Mouse (Mus musculus) spleen, adult 2 months (tissue): Measurements from ENCODE around the gene Slco1a6. TPM values are rescaled to one million over a fixed set of nuclear protein-coding genes. Genes with fewer than 3 reads are reported as not detected.

Experiments
- DNase-seq, 2 experiments: peaks; one replicate each; pipeline versions ENCODE4 v3.0.0 to v3.0.0-alpha.2; 2012 to 2021; ENCODE audit warnings: low spot score in 2 of 2, low read depth in 1 of 2
- H3K27ac ChIP-seq: fragments of 200-500 bp; 2 replicates; pipeline ENCODE4 v1.5.1; 2012; ENCODE audit warnings: low read length, inconsistent platforms; ENCODE audit not compliant: insufficient read depth
- H3K27me3 ChIP-seq: fragments of 200-500 bp; 2 replicates; pipeline ENCODE4 v1.6.1; 2012; ENCODE audit warnings: mild to moderate bottlenecking, moderate library complexity, low read length, inconsistent platforms; ENCODE audit not compliant: control insufficient read depth, insufficient read depth
- H3K36me3 ChIP-seq: fragments of 200-500 bp; 2 replicates; pipeline ENCODE4 v1.6.1; 2012; ENCODE audit warnings: mild to moderate bottlenecking, low read length, inconsistent platforms; ENCODE audit not compliant: control insufficient read depth, insufficient read depth
- H3K4me1 ChIP-seq: fragments of 200-500 bp; 2 replicates; pipeline ENCODE4 v1.6.1; 2011; ENCODE audit warnings: inconsistent platforms; ENCODE audit not compliant: control insufficient read depth, insufficient read depth, insufficient read length
- H3K4me3 ChIP-seq: fragments of 200-500 bp; 2 replicates; pipeline ENCODE4 v1.5.1; 2011; ENCODE audit warnings: mild to moderate bottlenecking, inconsistent platforms; ENCODE audit not compliant: insufficient read depth, insufficient read length; ENCODE audit errors: extremely low read depth
- CTCF ChIP-seq: fragments of 200-500 bp; IDR thresholded peaks from 2 replicates; pipeline ENCODE4 v1.5.1; 2011; ENCODE audit warnings: mild to moderate bottlenecking, inconsistent platforms; ENCODE audit not compliant: insufficient read depth, insufficient read length, insufficient replicate concordance; ENCODE audit errors: extremely low read depth
- POLR2A ChIP-seq: fragments of 200-500 bp; IDR thresholded peaks from 2 replicates; pipeline ENCODE4 v1.6.1; 2011; ENCODE audit warnings: low read depth, low read length, inconsistent platforms
- WGBS: fragments of 180-500 bp; shearing (Covaris S2); methylation state at CpG from one replicate; pipeline ENCODE4 v1.1.7; 2018; 5-methylcytosine and 5-hydroxymethylcytosine counted together
- polyA plus RNA-seq: library from polyadenylated mRNA; depleted of rRNA; stranded (reverse); fragments of >200 nt; gene quantifications from 2 replicates; pipeline ENCODE4 v1.2.3, GENCODE M21; 2012; rRNA removed

The Slco1a6 gene
- polyA plus RNA-seq, 1 experiment: not detected

- H3K4me3 ChIP-seq: no peak overlapping the region
- H3K4me1 ChIP-seq: no peaks in the 10 kb centered on the region
- H3K36me3 ChIP-seq: no peaks in the 10 kb centered on the region
- WGBS: 40% methylated on average over 16 of the region's 16 CpGs
- DNase-seq: no peak
- H3K27me3 ChIP-seq: no peaks in the 10 kb centered on the region
- TF ChIP-seq CTCF: no peak
- TF ChIP-seq POLR2A: no peak
- H3K27ac ChIP-seq: no peak overlapping the region
These were observed 167.8 kb downstream of the Slco1a6 start for GRCm38 (mm10) chr6:142040306-142041175.

DNA sequence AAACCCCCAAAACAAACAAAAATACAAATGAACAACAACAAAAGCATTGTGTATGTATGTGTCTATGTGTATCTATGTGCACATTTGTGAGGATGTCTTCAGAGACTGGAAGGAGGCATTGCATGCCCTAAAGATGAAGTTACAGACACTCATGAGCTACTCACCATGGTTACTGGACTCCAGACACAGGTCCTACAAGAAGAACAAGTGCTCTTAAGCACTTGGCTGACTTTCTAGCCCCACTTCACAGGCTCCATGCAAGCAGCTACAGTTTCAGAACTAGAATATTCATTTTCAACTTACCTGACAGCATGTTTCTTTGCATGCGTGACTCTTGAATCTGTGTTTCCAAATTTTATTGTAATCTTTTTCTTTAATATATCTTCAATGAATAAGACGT lies 172.6 kb downstream of the Slco1a6 start:
- H3K27me3 ChIP-seq: no peaks in the 10 kb centered on the region
- no peaks in the 10 kb centered on the region for H3K4me1 ChIP-seq
- no peaks in the 10 kb centered on the region for H3K36me3 ChIP-seq
- H3K4me3 ChIP-seq: no peak overlapping the region
- no peak for DNase-seq
- 78% methylated on average over 2 of the region's 2 CpGs for WGBS
- H3K27ac ChIP-seq: no peak overlapping the region
- no peak for TF ChIP-seq POLR2A
- no peak for TF ChIP-seq CTCF

Other genes starting within 250 kb of the Slco1a6 start
- gene Gm6614, start 197.1 kb downstream of the Slco1a6 start, polyA plus RNA-seq: not detected in 2 replicates
- 0.40 and 0.52 TPM in 2 replicates for gene Iapp, start 89.9 kb upstream of the Slco1a6 start, polyA plus RNA-seq
- not detected in 2 replicates for gene Slco1a5, start 114.5 kb upstream of the Slco1a6 start, polyA plus RNA-seq
- gene Pyroxd1, start 137.1 kb upstream of the Slco1a6 start, polyA plus RNA-seq: 2.7 and 2.8 TPM in 2 replicates
- 8.1 and 8.9 TPM in 2 replicates for gene Recql, start 178.6 kb upstream of the Slco1a6 start, polyA plus RNA-seq
- 2.9 and 3.1 TPM in 2 replicates for gene Golt1b, start 178.7 kb upstream of the Slco1a6 start, polyA plus RNA-seq
- gene Spx, start 204.9 kb upstream of the Slco1a6 start, polyA plus RNA-seq: 0.30 and 0.32 TPM in 2 replicates